9 mouse cellular contexts compared by ENCODE assay signal in the genomic region with DNA sequence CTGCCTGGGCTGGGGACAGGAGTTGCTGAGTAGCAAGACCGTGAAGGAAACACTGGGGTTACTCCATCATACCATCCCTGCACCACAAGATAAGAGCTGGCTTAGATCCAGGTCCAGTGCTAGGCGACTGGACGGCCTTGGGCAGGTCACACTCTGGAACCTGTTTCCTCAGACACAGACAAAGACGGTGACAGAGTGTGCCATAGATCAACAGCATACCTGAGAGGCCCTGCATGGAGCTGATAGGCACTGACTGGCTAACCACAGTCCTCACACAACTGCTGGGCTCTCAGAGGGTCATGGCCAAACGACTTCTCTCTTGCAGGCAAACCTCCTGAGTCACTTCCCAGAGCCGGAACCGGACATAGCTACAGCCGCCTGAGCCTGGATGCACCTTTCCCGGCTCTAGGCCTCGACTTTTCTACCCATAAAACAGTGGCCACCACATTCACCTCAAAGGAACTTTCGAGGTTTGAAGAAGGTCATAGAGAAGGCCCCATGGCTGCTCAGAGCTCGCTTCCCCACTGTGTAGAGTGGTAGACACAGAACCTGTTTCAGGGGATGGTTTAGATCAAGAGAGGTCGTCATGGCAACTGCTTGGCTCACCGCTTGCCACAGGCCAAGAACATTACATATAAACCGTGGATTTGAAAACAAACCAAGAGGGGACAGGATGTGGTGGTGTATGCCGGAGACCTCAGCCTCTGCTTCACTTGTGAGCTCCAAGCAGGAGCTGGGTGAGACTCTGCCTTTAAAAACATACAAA. TPM values are rescaled to one million over a fixed set of nuclear protein-coding genes. Genes with fewer than 3 reads are reported as not detected.
DNase-seq lines count a peak whose midpoint lies in the region; ATAC-seq and TF ChIP-seq lines count a peak whose summit lies in the region.
"Had no signal": no experiment of that assay in that cellular context is flagged by ENCODE, and none has a peak within 500 bp of the region (broad histone marks: within the 10 kb centered on the region; RNA-seq: fewer than 3 reads in every experiment).

No protein-coding gene starts in this region.

- no peak overlapping the region for H3K4me3 ChIP-seq in heart, embryonic 13.5 days
- peak overlapping the region; percentile 85 for H3K4me3 ChIP-seq in megakaryocyte, embryonic 14.5 days (replicated peaks)
- no peak overlapping the region for H3K4me3 ChIP-seq in thymus, adult 2 months (ENCODE audit: control insufficient read depth, insufficient read depth, low read length)
- H3K4me3 ChIP-seq: midbrain, embryonic 12.5 days had no signal

- H3K4me1 ChIP-seq in heart, embryonic 13.5 days, result peaks cover 48% of the 10 kb centered on the region
- peaks cover 90% of the 10 kb centered on the region for H3K4me1 ChIP-seq in megakaryocyte, embryonic 14.5 days
- H3K4me1 ChIP-seq in thymus, adult 2 months (replicated peaks; ENCODE audit: control insufficient read depth, insufficient read depth, low read length), result peaks cover 47% of the 10 kb centered on the region

- no peak for ATAC-seq in heart, embryonic 13.5 days (ENCODE audit: extremely low read depth, insufficient number of reproducible peaks, low FRiP score, low TSS enrichment)
- ATAC-seq in inflammation-experienced regulatory T-cells, adult 6 months, result peak; percentile 96

- no peaks in the 10 kb centered on the region for H3K27me3 ChIP-seq in heart, embryonic 13.5 days (replicated peaks)
- peaks cover 16% of the 10 kb centered on the region for H3K27me3 ChIP-seq in megakaryocyte, embryonic 14.5 days (replicated peaks)
- H3K27me3 ChIP-seq in thymus, adult 2 months (ENCODE audit: control insufficient read depth, insufficient read depth, low read length), result no peaks in the 10 kb centered on the region

- no peaks in the 10 kb centered on the region; the same call in 1 of the 2 replicates for H3K9me3 ChIP-seq in heart, embryonic 13.5 days
- H3K9me3 ChIP-seq in megakaryocyte, embryonic 14.5 days, result 0 out of 2 replicates have a peak, but pooled peaks cover 5% of the 10 kb centered on the region
- H3K9me3 ChIP-seq: midbrain, embryonic 12.5 days had no signal

- TF ChIP-seq CTCF in thymus, adult 2 months (IDR thresholded peaks at IDR 0.05; ENCODE audit: borderline replicate concordance, control insufficient read depth, extremely low read depth, insufficient read depth, low read length, poor library complexity), result no peak

- no peaks in the 10 kb centered on the region for H3K36me3 ChIP-seq in heart, embryonic 13.5 days
- peaks cover 10% of the 10 kb centered on the region for H3K36me3 ChIP-seq in megakaryocyte, embryonic 14.5 days (replicated peaks; ENCODE audit: low read length)
- no peaks in the 10 kb centered on the region for H3K36me3 ChIP-seq in thymus, adult 2 months (ENCODE audit: control insufficient read depth, insufficient read depth, low read length)
- H3K36me3 ChIP-seq: midbrain, embryonic 12.5 days had no signal

- peak overlapping the region; percentile 44; the same call in 1 of the 2 replicates for H3K9ac ChIP-seq in heart, embryonic 13.5 days
- H3K9ac ChIP-seq: midbrain, embryonic 12.5 days had no signal

- DNase-seq in heart, adult 9 months (ENCODE audit: low spot score in 2 of 2), result no peak
- DNase-seq in T-cell, adult 2 months (ENCODE audit: low spot score), result peak; percentile 96
- DNase-seq in thymus, adult 2 months, result peak; percentile 80
- DNase-seq in frontal cortex, postnatal 36 days (ENCODE audit: low spot score in 2 of 2), result no peak
- DNase-seq in urinary bladder, postnatal 10 days (ENCODE audit: low spot score), result no peak

- peak overlapping the region; percentile 8; the same call in 1 of the 2 replicates for H3K4me2 ChIP-seq in heart, embryonic 13.5 days
- H3K4me2 ChIP-seq: midbrain, embryonic 12.5 days had no signal

- H3K27ac ChIP-seq in heart, embryonic 13.5 days (replicated peaks), result peak overlapping the region; percentile 93
- H3K27ac ChIP-seq in thymus, adult 2 months (ENCODE audit: control insufficient read depth, insufficient read depth, low read length), result peak overlapping the region; percentile 89
- H3K27ac ChIP-seq: midbrain, embryonic 12.5 days had no signal

- TF ChIP-seq POLR2A in thymus, adult 2 months (IDR thresholded peaks at IDR 0.05; ENCODE audit: control insufficient read depth, extremely low read depth, insufficient read depth, low read length, poor library complexity), result no peak

- 51% methylated on average over 16 of the region's 16 CpGs for whole genome bisulfite sequencing in heart, embryonic 13.5 days
- 9% methylated on average over 16 of the region's 16 CpGs for WGBS in thymus, adult 2 months

RNA-seq across cellular contexts. Expression of a gene that starts 1.5 kb away (rescaled TPM):
- 10.0 and 10.9 TPM in 2 replicates for polyA plus RNA-seq in heart, embryonic 13.5 days (2015; fragmentation: Nextera tagmentation; extraction: Ambion mirVana)
- 10 to 100 TPM; 22.5 to 35.0 (median 31.7) TPM for polyA plus RNA-seq in inflammation-experienced regulatory T-cells, adult 6 months (2017; shearing (Covaris generic))
- polyA plus RNA-seq in megakaryocyte, embryonic 14.5 days (2012; ENCODE audit: insufficient read depth, low replicate concordance), result 41.9 and 45.9 TPM in 2 replicates
- 47.6 and 52.0 TPM in 2 replicates for polyA plus RNA-seq in thymus, adult 2 months (2012; rRNA removed)

RNA-seq across cellular contexts. Expression of a gene that starts 15.8 kb away (rescaled TPM):
- 8.5 and 11.2 TPM in 2 replicates for polyA plus RNA-seq in heart, embryonic 13.5 days (2015; fragmentation: Nextera tagmentation; extraction: Ambion mirVana)
- 1 to 10 TPM in 1 of 3 experiments, under 1 TPM in 2; 0.44 to 7.2 (median 0.94) TPM for polyA plus RNA-seq in inflammation-experienced regulatory T-cells, adult 6 months (2017; shearing (Covaris generic))
- polyA plus RNA-seq in megakaryocyte, embryonic 14.5 days (2012; ENCODE audit: insufficient read depth, low replicate concordance), result 0.54 TPM in 1 of 2 replicates, not detected in the other
- 2.1 and 3.8 TPM in 2 replicates for polyA plus RNA-seq in thymus, adult 2 months (2012; rRNA removed)

RNA-seq across cellular contexts. Expression of a gene that starts 26.8 kb away (rescaled TPM):
- 988 and 1,051 TPM in 2 replicates for polyA plus RNA-seq in heart, embryonic 13.5 days (2015; fragmentation: Nextera tagmentation; extraction: Ambion mirVana)
- polyA plus RNA-seq in inflammation-experienced regulatory T-cells, adult 6 months (2017; shearing (Covaris generic)), result 100 to 1,000 TPM in 1 of 3 experiments, 10 to 100 TPM in 2; 62.2 to 637 (median 91.9) TPM
- polyA plus RNA-seq in megakaryocyte, embryonic 14.5 days (2012; ENCODE audit: insufficient read depth, low replicate concordance), result 7.4 and 115 TPM in 2 replicates
- polyA plus RNA-seq in thymus, adult 2 months (2012; rRNA removed), result 134 and 274 TPM in 2 replicates

RNA-seq across cellular contexts. Expression of a gene that starts 40.2 kb away (rescaled TPM):
- polyA plus RNA-seq in heart, embryonic 13.5 days (2015; fragmentation: Nextera tagmentation; extraction: Ambion mirVana), result 142 and 144 TPM in 2 replicates
- polyA plus RNA-seq in inflammation-experienced regulatory T-cells, adult 6 months (2017; shearing (Covaris generic)), result 100 to 1,000 TPM in 1 of 3 experiments, 10 to 100 TPM in 2; 64.7 to 110 (median 89.2) TPM
- 46.4 and 106 TPM in 2 replicates for polyA plus RNA-seq in megakaryocyte, embryonic 14.5 days (2012; ENCODE audit: insufficient read depth, low replicate concordance)
- polyA plus RNA-seq in thymus, adult 2 months (2012; rRNA removed), result 69.2 and 77.3 TPM in 2 replicates

RNA-seq across cellular contexts. Expression of a gene that starts 57.0 kb away (rescaled TPM):
- 7.5 and 8.0 TPM in 2 replicates for polyA plus RNA-seq in heart, embryonic 13.5 days (2015; fragmentation: Nextera tagmentation; extraction: Ambion mirVana)
- polyA plus RNA-seq in inflammation-experienced regulatory T-cells, adult 6 months (2017; shearing (Covaris generic)), result under 1 TPM; 0.44 to 0.63 (median 0.63) TPM
- polyA plus RNA-seq in megakaryocyte, embryonic 14.5 days (2012; ENCODE audit: insufficient read depth, low replicate concordance), result 7.1 and 9.1 TPM in 2 replicates
- 7.9 and 9.1 TPM in 2 replicates for polyA plus RNA-seq in thymus, adult 2 months (2012; rRNA removed)

Comparison
In these comparisons a context has a peak if more than half of its experiments do, and no peak if none do; other contexts are left out.
1. DNase-seq: peak in T-cell, adult 2 months (single experiment) and thymus, adult 2 months (single experiment); none in heart, adult 9 months (0 of 2), frontal cortex, postnatal 36 days (0 of 2) and urinary bladder, postnatal 10 days (single experiment).